Mouse (Mus musculus) kidney, embryonic 15.5 days (tissue): ENCODE data around the gene Nrip3. TPM values are rescaled to one million over a fixed set of nuclear protein-coding genes. Genes with fewer than 3 reads are reported as not detected.

Source experiments
- ATAC-seq: fragments of 200-750 bp; cut with Nextera tagmentation; replicated peaks from 2 replicates; pipeline ENCODE4 v1.8.0; 2017; ENCODE audit warnings: moderate TSS enrichment; ENCODE audit not compliant: low FRiP score
- H3K27ac ChIP-seq: fragments of 300-500 bp; sonication (generic); 2 replicates; pipeline ENCODE4 v1.5.1; 2015; ENCODE audit warnings: mild to moderate bottlenecking, inconsistent platforms
- H3K27me3 ChIP-seq: fragments of 300-500 bp; sonication (generic); 2 replicates; pipeline ENCODE4 v1.6.1; 2015; ENCODE audit warnings: inconsistent platforms
- H3K36me3 ChIP-seq: fragments of 300-500 bp; sonication (generic); 2 replicates; pipeline ENCODE4 v1.6.1; 2015; ENCODE audit warnings: inconsistent platforms
- H3K4me1 ChIP-seq: fragments of 300-500 bp; sonication (generic); 2 replicates; pipeline ENCODE4 v1.6.1; 2015; ENCODE audit warnings: inconsistent platforms
- H3K4me2 ChIP-seq: fragments of 300-500 bp; sonication (generic); 2 replicates; pipeline ENCODE4 v1.6.1; 2015; ENCODE audit warnings: moderate library complexity, mild to moderate bottlenecking, inconsistent platforms
- H3K4me3 ChIP-seq: fragments of 300-500 bp; sonication (generic); replicated peaks from 2 replicates; pipeline ENCODE4 v1.5.1; 2015; ENCODE audit warnings: mild to moderate bottlenecking, inconsistent platforms
- H3K9ac ChIP-seq: fragments of 300-500 bp; sonication (generic); 2 replicates; pipeline ENCODE4 v1.6.1; 2015; ENCODE audit warnings: mild to moderate bottlenecking, inconsistent platforms
- H3K9me3 ChIP-seq: fragments of 300-500 bp; sonication (generic); replicated peaks from 2 replicates; pipeline ENCODE4 v1.6.1; 2016; ENCODE audit warnings: inconsistent platforms
- WGBS: fragments of 180-500 bp; shearing (Covaris S2); methylation state at CpG from one replicate; pipeline ENCODE4 v1.1.7; 2015; ENCODE audit warnings: mixed read lengths; 5-methylcytosine and 5-hydroxymethylcytosine counted together
- polyA plus RNA-seq: library from polyadenylated mRNA; unstranded; fragments of >200 nt; fragmentation: Nextera tagmentation; extraction: Ambion mirVana; gene quantifications from 2 replicates; pipeline ENCODE4 v1.2.1, GENCODE M21; 2015

Nrip3 gene
- polyA plus RNA-seq, 1 experiment from 2014 or later, result 0.53 TPM

DNA sequence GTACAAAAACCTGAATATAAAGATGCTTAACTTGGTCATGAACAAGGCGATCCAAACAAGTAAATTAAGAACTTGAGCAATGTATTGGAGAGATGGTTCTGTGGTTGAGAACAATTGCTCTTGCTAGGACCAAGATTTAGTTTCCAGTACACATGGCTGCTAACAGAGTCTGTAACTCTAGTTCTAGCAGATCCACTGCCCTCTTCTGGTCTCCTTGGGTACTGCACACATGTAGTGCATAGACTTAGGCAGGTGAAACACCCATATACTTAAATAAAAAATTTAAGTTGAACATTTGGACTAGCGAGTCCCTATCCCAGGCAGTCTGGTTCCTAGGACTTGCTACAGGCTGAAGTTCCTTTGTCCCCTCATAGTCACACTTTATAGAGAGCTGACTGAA lies 59.2 kb downstream of the Nrip3 start:
- Histone ChIP-seq H3K4me3 (no peak overlapping the region), H3K36me3 (no peaks in the 10 kb centered on the region), H3K27me3 (no peaks in the 10 kb centered on the region), H3K27ac (no peak overlapping the region), H3K4me1 (no peaks in the 10 kb centered on the region), H3K4me2 (no peak overlapping the region), H3K9me3 (no peaks in the 10 kb centered on the region), H3K9ac (no peak overlapping the region)
- ATAC-seq, result no peak
- WGBS, result 93% methylated on average over 2 of the region's 2 CpGs

DNA sequence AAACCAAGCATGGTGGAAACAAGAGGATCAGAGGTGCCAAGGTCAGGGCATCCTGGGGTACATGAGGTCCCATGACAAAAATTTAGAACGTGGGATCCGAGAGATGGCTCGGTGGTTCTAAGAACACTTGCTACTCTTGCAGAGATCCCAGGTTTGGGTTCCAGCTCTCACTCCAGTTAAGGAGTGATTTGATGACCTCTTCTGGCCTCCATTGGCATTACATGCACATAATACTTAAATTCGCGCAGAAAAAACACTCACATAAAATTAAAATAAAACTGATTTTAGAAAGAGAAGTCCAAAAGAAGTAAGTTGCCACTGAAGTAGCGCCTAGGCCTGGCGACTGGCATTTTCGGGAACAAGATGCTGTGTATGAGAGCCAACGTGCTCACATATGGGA lies 62.5 kb downstream of the Nrip3 start:
- no peaks in the 10 kb centered on the region for H3K36me3 ChIP-seq
- no peak for ATAC-seq
- 61% methylated on average over 9 of the region's 9 CpGs for WGBS

DNA sequence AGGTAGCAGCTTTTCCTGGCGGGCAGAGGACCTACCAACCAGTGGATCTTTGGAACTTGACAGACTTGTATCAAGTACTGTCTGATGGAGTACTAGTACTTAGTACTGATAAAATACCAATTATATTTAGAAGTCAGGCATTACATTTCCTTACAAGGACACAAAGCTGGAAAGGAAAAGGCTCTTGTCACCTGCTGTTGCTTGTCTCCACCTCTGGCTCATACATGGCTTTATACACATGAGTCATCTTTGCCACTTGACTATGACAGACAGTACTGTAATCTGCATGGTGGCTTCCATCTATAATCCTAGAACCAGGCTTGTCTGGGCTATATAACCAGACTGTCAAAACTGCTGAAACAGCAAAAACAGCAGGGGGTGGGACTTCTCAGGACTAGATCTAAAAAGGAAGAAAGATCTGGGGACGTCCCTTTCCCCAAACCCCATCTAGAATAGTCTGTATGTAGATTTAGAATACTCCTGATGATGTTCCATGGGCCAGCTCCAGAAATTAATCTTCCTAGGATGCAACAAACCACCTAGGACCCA lies 68.3 kb downstream of the Nrip3 start:
- Histone ChIP-seq H3K36me3 (peaks cover 22% of the 10 kb centered on the region), H3K27ac (no peak overlapping the region), H3K9ac (no peak overlapping the region), H3K4me2 (no peak overlapping the region), H3K27me3 (no peaks in the 10 kb centered on the region), H3K4me3 (no peak overlapping the region), H3K9me3 (no peaks in the 10 kb centered on the region), H3K4me1 (0 out of 2 replicates have a peak, but pooled peaks cover 6% of the 10 kb centered on the region)
- 88% methylated on average over 2 of the region's 2 CpGs for WGBS
- ATAC-seq, result no peak

More for the DNA sequence above, 62.5 kb downstream of the Nrip3 start:
- H3K27me3 ChIP-seq, result no peaks in the 10 kb centered on the region
- H3K4me1 ChIP-seq, result no peaks in the 10 kb centered on the region
- H3K9me3 ChIP-seq, result no peaks in the 10 kb centered on the region
- no peak overlapping the region for H3K4me2 ChIP-seq
- H3K27ac ChIP-seq, result no peak overlapping the region
- H3K4me3 ChIP-seq, result no peak overlapping the region
- H3K9ac ChIP-seq, result no peak overlapping the region

DNA sequence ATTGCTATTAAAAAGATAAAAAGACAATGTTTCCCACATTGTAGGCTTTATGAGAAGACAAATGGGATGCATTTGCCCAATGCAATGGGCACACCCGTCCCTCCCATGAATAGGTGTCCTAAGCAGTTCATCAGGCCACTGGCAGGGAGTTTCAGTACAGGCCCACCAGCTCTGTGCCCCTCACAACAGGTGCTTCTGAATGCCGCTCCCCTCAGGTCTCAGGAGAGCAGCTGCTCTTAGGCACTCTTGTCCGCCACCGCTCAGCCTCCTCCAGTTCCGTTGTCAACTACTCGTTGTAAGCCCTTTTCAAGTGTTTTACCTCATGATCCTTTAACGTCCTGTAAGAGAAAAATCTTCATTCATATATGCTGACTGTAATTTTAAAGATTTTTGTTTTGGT lies 69.6 kb downstream of the Nrip3 start:
- no peaks in the 10 kb centered on the region for H3K9me3 ChIP-seq

DNA sequence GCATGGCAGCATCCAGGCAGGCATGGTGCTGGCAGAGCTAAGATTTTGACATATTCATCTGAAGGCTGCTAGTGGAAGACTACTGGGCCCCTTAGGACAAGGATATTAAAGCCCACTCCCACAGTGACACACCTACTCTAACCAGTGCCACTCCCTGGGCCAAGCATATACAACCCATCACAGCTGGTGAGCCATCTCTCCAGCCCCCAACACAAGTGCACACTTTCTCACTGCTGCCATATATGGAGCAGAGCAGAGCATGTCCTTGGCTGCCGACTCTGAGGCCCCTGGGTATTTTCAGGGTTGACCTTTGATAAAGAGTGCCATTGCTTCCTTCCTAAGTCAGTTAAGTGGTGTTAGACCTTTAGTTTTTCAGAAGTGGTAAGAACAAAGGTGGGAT lies 71.8 kb downstream of the Nrip3 start:
- Histone ChIP-seq H3K4me1 (0 out of 2 replicates have a peak, but pooled peaks cover 20% of the 10 kb centered on the region), H3K27ac (peak overlapping the region; percentile 57), H3K9ac (no peak overlapping the region), H3K9me3 (no peaks in the 10 kb centered on the region), H3K4me3 (no peak overlapping the region), H3K36me3 (peaks cover 29% of the 10 kb centered on the region), H3K27me3 (no peaks in the 10 kb centered on the region), H3K4me2 (no peak overlapping the region)
- WGBS, result 55% methylated on average over 1 of the region's 1 CpGs
- no peak for ATAC-seq

More for the DNA sequence above, 69.6 kb downstream of the Nrip3 start:
- Histone ChIP-seq H3K36me3 (peaks cover 29% of the 10 kb centered on the region), H3K27me3 (no peaks in the 10 kb centered on the region), H3K4me2 (no peak overlapping the region), H3K4me1 (0 out of 2 replicates have a peak, but pooled peaks cover 10% of the 10 kb centered on the region), H3K9ac (no peak overlapping the region), H3K27ac (no peak overlapping the region), H3K4me3 (no peak overlapping the region)
- no peak for ATAC-seq
- WGBS, result 82% methylated on average over 7 of the region's 7 CpGs

DNA sequence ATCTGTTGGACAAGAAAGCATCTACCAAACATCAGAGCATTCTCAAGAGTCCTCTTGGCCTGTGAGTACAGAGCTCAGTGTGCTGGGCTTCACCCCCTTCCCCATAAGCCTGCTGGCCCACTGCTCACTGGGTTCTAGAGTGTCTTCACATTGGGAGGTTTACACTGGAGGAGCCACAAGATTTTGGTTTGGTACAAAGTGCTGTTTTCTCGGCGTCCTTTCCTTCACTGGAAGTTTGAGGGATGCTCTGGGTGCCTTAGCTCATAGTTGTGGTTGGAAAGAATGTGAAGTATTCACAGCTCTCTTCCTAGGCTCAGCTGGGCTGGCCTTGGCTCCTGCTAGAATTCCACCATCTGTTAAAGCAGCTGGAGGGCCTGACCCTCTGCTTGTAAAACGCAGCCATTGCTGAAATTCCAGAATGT lies 72.9 kb downstream of the Nrip3 start:
- ATAC-seq, result peak; percentile 75

More for the DNA sequence above, 72.9 kb downstream of the Nrip3 start:
- 63% methylated on average over 3 of the region's 3 CpGs for WGBS
- Histone ChIP-seq H3K36me3 (peaks cover 29% of the 10 kb centered on the region), H3K4me1 (peaks cover 28% of the 10 kb centered on the region; the same call in 1 of the 2 replicates), H3K27me3 (no peaks in the 10 kb centered on the region), H3K9ac (no peak overlapping the region), H3K27ac (peak overlapping the region; percentile 73), H3K9me3 (no peaks in the 10 kb centered on the region), H3K4me2 (no peak overlapping the region), H3K4me3 (no peak overlapping the region)

Other genes with a start within 250 kb of the Nrip3 start
- gene St5, start 78.4 kb downstream of the Nrip3 start, polyA plus RNA-seq, result 34.5 and 35.4 TPM in 2 replicates
- gene Akip1, start 78.3 kb downstream of the Nrip3 start, polyA plus RNA-seq, result 27.2 and 31.3 TPM in 2 replicates
- gene BC051019, start 58.2 kb downstream of the Nrip3 start, polyA plus RNA-seq, result 0.19 TPM in 1 of 2 replicates, not detected in the other
- 0.24 TPM in 1 of 2 replicates, not detected in the other for gene Ascl3, start 50.3 kb downstream of the Nrip3 start, polyA plus RNA-seq
- 52.0 and 55.4 TPM in 2 replicates for gene Tmem9b, start 29.1 kb downstream of the Nrip3 start, polyA plus RNA-seq
- 0.89 and 1.0 TPM in 2 replicates for gene Scube2, start 83.7 kb upstream of the Nrip3 start, polyA plus RNA-seq
- gene Dennd5a, start 178.4 kb upstream of the Nrip3 start, polyA plus RNA-seq, result 31.4 and 31.6 TPM in 2 replicates
- gene Tmem41b, start 204.9 kb upstream of the Nrip3 start, polyA plus RNA-seq, result 59.5 and 69.1 TPM in 2 replicates
- gene Ipo7, start 236.2 kb upstream of the Nrip3 start, polyA plus RNA-seq, result 53.8 and 54.3 TPM in 2 replicates